Mouse (Mus musculus): ENCODE results near the gene Far2.

DNA sequence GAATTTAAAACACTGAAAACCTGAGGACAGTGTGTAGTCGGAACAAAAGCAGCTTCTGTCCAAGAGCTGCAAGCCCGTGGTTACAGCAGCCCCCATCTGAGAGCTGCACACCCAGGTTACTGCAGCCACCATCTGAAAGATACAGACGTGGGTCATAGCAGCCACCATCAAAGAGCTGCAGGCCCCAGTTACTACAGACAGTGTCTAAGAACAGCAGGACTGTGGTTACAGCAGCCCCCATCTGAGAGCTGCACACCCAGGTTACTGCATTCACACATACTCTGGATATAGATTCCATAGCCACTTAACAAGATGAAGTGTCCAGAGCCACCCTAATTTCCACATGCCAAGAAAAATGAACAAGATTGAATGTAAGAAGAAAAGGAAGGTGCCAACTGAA lies 180.5 kb downstream of the Far2 start:
- TF ChIP-seq POLR2A (IDR thresholded peaks at IDR 0.05; ENCODE audit: insufficient read depth, low read depth, low read length) (no peak), EP300 (IDR thresholded peaks at IDR 0.05; ENCODE audit: insufficient read depth, low read depth, low read length) (no peak), CTCF (IDR thresholded peaks at IDR 0.05) (no peak)
